Mouse (Mus musculus) retina, adult 2 months (tissue): ENCODE data around the gene Mob3c.
A peak's percentile ranks its signal among the peaks of the same experiment; 100 is the strongest.

ENCODE experiments used
- DNase-seq: peaks from one replicate; pipeline ENCODE4 v3.0.0-alpha.2; 2012; ENCODE audit warnings: low read depth, low spot score

Mob3c gene

GRCm38 (mm10) chr4:115827888-115828571 lies at the start of gene Mob3c:
TSS of gene Mob3c (plus strand) at chr4:115828092.
- peak; percentile 30 for DNase-seq

GRCm38 (mm10) chr4:115780269-115780668 lies 47.6 kb upstream of the Mob3c start:
- no peak for DNase-seq

GRCm38 (mm10) chr4:115780918-115781317 lies 47.0 kb upstream of the Mob3c start, which contains the start of gene Tex38:
TSS of gene Tex38 (minus strand) at chr4:115781018.
- no peak for DNase-seq

- DNase-seq: no peak
These were observed 45.7 kb upstream of the Mob3c start for GRCm38 (mm10) chr4:115782026-115782805.

GRCm38 (mm10) chr4:115784769-115785510 lies 43.0 kb upstream of the Mob3c start, which contains the start of gene Atpaf1:
TSS of gene Atpaf1 (plus strand) at chr4:115784812.
- peak; percentile 43 for DNase-seq

GRCm38 (mm10) chr4:115785511-115786034 lies 42.3 kb upstream of the Mob3c start:
- DNase-seq: no peak

- no peak for DNase-seq
These were observed 37.0 kb upstream of the Mob3c start for GRCm38 (mm10) chr4:115790864-115791263.

- DNase-seq: no peak
These were observed 32.5 kb upstream of the Mob3c start for GRCm38 (mm10) chr4:115795360-115795759.

GRCm38 (mm10) chr4:115799981-115800380 lies 27.9 kb upstream of the Mob3c start:
- DNase-seq: no peak

GRCm38 (mm10) chr4:115812326-115812725 lies 15.6 kb upstream of the Mob3c start:
- no peak for DNase-seq

- DNase-seq: no peak
These were observed 12.3 kb upstream of the Mob3c start for GRCm38 (mm10) chr4:115815606-115816005.

GRCm38 (mm10) chr4:115820199-115820598 lies 7.7 kb upstream of the Mob3c start:
- no peak for DNase-seq

- DNase-seq: no peak
These were observed 6.9 kb upstream of the Mob3c start for GRCm38 (mm10) chr4:115820944-115821343.

GRCm38 (mm10) chr4:115821431-115821830 lies 6.5 kb upstream of the Mob3c start:
- DNase-seq: no peak

GRCm38 (mm10) chr4:115821928-115822327 lies 6.0 kb upstream of the Mob3c start:
- DNase-seq: no peak

GRCm38 (mm10) chr4:115824178-115824577 lies 3.7 kb upstream of the Mob3c start:
- DNase-seq: no peak

GRCm38 (mm10) chr4:115825271-115825670 lies 2.6 kb upstream of the Mob3c start:
- no peak for DNase-seq

GRCm38 (mm10) chr4:115827066-115827465 lies 826 bp upstream of the Mob3c start:
- no peak for DNase-seq

- no peak for DNase-seq
These were observed 381 bp upstream of the Mob3c start for GRCm38 (mm10) chr4:115827535-115827887.

GRCm38 (mm10) chr4:115828572-115828902 lies 645 bp downstream of the Mob3c start:
- DNase-seq: no peak

GRCm38 (mm10) chr4:115830491-115830890 lies 2.6 kb downstream of the Mob3c start:
- no peak for DNase-seq

GRCm38 (mm10) chr4:115831221-115831620 lies 3.3 kb downstream of the Mob3c start:
- DNase-seq: no peak
